Mouse (Mus musculus): ENCODE results near the gene Gcg. TPM values are rescaled to one million over a fixed set of nuclear protein-coding genes. Genes with fewer than 3 reads are reported as not detected.

Gcg gene
- total and polyA plus RNA-seq, 2 experiments from 2014 or later, result 0.33 to 1.2 TPM

DNA sequence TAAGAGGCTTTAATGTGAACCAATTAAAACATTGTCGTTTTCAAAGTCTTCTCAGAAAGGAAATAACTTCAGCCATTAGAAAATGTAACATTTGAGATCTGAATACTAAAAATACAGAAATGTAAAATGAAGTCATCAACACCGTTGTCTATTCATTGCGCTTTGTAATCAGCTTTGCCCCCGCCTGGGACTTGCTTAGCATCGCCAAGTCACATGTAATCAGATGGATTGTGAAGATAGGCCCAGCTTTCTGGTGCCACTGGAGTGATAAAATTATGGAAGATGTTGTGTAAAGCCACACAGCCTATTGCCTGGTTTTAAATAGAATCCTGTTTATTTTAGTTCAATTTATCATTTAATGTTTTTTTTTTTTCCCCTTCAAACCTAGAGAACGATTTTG lies 6.4 kb upstream of the Gcg start:
- peak; percentile 43; the same call in 1 of the 2 replicates for ATAC-seq

DNA sequence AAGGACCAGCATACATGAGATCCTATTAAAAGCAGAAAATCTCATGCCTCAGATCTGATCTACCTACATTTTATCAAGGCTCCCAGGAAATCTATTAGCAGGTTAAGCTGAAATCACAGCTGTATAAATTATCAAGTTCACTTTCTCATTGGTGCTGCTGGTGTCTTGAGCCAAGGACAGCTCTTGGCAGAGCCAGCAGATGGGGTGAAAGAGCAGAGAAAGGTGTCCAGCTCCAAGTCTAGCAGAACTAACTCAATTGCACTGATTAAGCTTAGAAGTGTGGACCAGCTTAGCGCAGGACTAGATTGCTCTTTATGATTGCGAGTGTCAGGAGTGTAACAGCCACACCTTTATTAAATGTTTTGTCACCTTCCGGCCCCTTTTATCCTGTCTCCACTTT lies 1.5 kb upstream of the Gcg start:
- no peak overlapping the region for H3K4me2 ChIP-seq (ENCODE audit: low read depth)
- DNase-seq, result no peak
- no peaks in the 10 kb centered on the region for H3K4me1 ChIP-seq (ENCODE audit: insufficient read depth)
- ATAC-seq, result no peak
- H3K9ac ChIP-seq, result no peak overlapping the region
- H3K27ac ChIP-seq (ENCODE audit: low read depth, low read length), result no peak overlapping the region
- no peaks in the 10 kb centered on the region for H3K9me3 ChIP-seq (ENCODE audit: low read length)
- no peak for TF ChIP-seq CTCF (IDR thresholded peaks at IDR 0.05; ENCODE audit: low read depth)
- H3K36me3 ChIP-seq (ENCODE audit: insufficient read depth), result no peaks in the 10 kb centered on the region
- WGBS, result 83% methylated on average over 3 of the region's 3 CpGs
- no peak overlapping the region for H3K4me3 ChIP-seq (ENCODE audit: low read depth, low read length)
- H3K27me3 ChIP-seq (ENCODE audit: insufficient read depth, low read length), result no peaks in the 10 kb centered on the region

More for the DNA sequence above, 6.4 kb upstream of the Gcg start:
- Histone ChIP-seq H3K4me1 (ENCODE audit: insufficient read depth) (no peaks in the 10 kb centered on the region), H3K27me3 (ENCODE audit: insufficient read depth, low read length) (no peaks in the 10 kb centered on the region), H3K4me2 (ENCODE audit: low read depth) (no peak overlapping the region), H3K9ac (no peak overlapping the region), H3K36me3 (ENCODE audit: insufficient read depth) (no peaks in the 10 kb centered on the region), H3K9me3 (ENCODE audit: low read length) (no peaks in the 10 kb centered on the region), H3K27ac (ENCODE audit: low read depth, low read length) (no peak overlapping the region), H3K4me3 (ENCODE audit: low read depth, low read length) (no peak overlapping the region)
- 68% methylated on average over 6 of the region's 6 CpGs for WGBS
- no peak for DNase-seq
- TF ChIP-seq CTCF (IDR thresholded peaks at IDR 0.05; ENCODE audit: low read depth), result no peak

DNA sequence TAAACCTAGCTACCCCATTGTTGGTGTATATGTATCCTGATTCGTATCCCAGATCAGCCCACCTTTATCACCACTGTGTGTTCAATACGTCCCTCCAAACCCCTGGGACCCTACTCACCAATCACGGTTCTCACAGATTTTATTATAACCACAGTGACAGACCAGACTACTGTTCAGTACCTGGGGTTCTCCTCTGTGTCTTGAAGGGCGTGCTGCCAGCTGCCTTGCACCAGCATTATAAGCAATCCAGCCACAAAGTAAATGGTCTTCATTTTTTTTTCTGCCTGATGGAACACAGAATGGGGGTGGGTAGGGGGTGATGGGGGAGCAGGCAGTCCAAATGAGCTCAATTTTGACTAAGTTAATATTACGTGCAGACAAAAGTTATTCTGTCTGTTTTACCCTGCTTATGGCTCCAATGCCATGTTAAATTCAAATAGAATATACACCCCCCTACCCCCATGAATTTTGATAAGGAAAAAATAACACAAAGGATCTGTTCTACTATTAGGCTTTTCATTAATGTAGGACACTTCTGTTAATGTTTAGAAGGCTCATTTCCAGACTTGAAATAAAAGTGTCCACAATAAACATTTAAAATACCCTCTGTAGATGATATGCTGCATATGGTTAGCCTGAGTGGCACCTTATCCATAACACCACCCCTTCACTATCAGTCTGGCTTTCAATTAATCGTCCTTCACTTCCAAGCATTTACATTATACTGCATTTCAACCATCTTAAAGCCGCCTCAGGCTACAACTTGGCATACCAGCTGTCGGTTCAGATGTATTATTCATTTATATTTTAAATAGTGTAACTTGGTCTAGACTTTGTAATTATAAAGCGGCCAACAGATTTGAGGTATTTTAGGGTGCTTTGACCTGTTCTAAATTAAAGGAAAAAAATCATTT lies 2.9 kb downstream of the Gcg start:
- Histone ChIP-seq H3K9ac (no peak overlapping the region), H3K27me3 (ENCODE audit: insufficient read depth, low read length) (no peaks in the 10 kb centered on the region), H3K4me3 (ENCODE audit: low read depth, low read length) (no peak overlapping the region), H3K4me2 (ENCODE audit: low read depth) (no peak overlapping the region), H3K9me3 (ENCODE audit: low read length) (no peaks in the 10 kb centered on the region), H3K27ac (ENCODE audit: low read depth, low read length) (no peak overlapping the region), H3K36me3 (ENCODE audit: insufficient read depth) (no peaks in the 10 kb centered on the region), H3K4me1 (ENCODE audit: insufficient read depth) (no peaks in the 10 kb centered on the region)
- no peak for TF ChIP-seq CTCF (IDR thresholded peaks at IDR 0.05; ENCODE audit: low read depth)
- 54% methylated on average over 9 of the region's 9 CpGs for WGBS
- ATAC-seq (no peak), DNase-seq (no peak)

DNA sequence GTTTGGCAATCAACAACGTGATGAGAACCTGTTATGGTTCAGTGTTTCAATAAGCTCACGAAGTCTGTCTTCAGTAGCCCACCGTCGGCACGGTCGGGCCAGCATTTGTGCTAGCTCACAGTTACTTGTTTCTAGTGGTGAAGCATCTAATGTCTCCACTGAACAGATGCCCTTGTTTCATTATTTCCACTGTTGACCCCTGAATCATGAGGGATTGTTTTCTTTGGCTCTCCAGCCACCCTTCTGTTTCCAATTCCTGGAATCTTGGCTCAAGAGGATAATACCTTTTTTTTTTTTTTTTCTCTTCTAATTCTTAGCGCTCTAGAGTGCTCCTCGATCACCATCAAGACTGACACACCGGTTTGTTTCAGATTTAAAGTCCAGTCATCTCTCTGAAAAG lies 13.9 kb downstream of the Gcg start:
- no peaks in the 10 kb centered on the region for H3K36me3 ChIP-seq (ENCODE audit: insufficient read depth)
- H3K4me1 ChIP-seq (ENCODE audit: insufficient read depth), result no peaks in the 10 kb centered on the region
- no peak overlapping the region for H3K27ac ChIP-seq (ENCODE audit: low read depth, low read length)
- no peak overlapping the region for H3K4me3 ChIP-seq (ENCODE audit: low read depth, low read length)
- WGBS, result 69% methylated on average over 9 of the region's 9 CpGs
- H3K27me3 ChIP-seq (ENCODE audit: insufficient read depth, low read length), result no peaks in the 10 kb centered on the region
- ATAC-seq (no peak), DNase-seq (no peak)
- H3K9ac ChIP-seq, result no peak overlapping the region
- H3K4me2 ChIP-seq (ENCODE audit: low read depth), result no peak overlapping the region
- TF ChIP-seq CTCF (IDR thresholded peaks at IDR 0.05; ENCODE audit: low read depth), result no peak
- H3K9me3 ChIP-seq (ENCODE audit: low read length), result no peaks in the 10 kb centered on the region

DNA sequence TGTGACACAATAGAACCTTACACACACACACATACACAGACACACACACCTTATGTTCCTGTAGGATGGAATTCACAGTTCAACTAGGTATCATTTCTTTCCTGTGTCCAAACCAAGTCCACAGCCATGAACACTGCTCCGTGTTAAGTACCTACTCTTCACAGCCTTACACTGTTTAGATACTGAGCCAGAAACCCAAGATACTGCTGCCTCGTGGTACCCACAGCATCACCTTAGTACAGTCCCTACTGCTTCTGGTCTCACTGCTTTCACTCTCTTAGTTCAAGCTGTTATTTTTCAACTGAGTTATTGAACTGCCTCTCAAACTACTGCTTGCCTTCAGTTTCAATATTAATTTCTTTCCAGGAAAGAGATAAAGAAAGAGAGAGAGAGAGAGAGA lies 20.2 kb downstream of the Gcg start:
- no peaks in the 10 kb centered on the region for H3K36me3 ChIP-seq (ENCODE audit: insufficient read depth)
- H3K27ac ChIP-seq (ENCODE audit: low read depth, low read length), result no peak overlapping the region
- TF ChIP-seq CTCF (IDR thresholded peaks at IDR 0.05; ENCODE audit: low read depth), result no peak
- no peaks in the 10 kb centered on the region for H3K9me3 ChIP-seq (ENCODE audit: low read length)
- DNase-seq, result no peak
- no peaks in the 10 kb centered on the region for H3K27me3 ChIP-seq (ENCODE audit: insufficient read depth, low read length)
- WGBS, result 85% methylated on average over 2 of the region's 2 CpGs
- no peak overlapping the region for H3K4me3 ChIP-seq (ENCODE audit: low read depth, low read length)
- peaks cover 5% of the 10 kb centered on the region; the same call in 1 of the 2 replicates for H3K4me1 ChIP-seq (ENCODE audit: insufficient read depth)
- no peak for ATAC-seq
- no peak overlapping the region for H3K9ac ChIP-seq
- H3K4me2 ChIP-seq (ENCODE audit: low read depth), result no peak overlapping the region

DNA sequence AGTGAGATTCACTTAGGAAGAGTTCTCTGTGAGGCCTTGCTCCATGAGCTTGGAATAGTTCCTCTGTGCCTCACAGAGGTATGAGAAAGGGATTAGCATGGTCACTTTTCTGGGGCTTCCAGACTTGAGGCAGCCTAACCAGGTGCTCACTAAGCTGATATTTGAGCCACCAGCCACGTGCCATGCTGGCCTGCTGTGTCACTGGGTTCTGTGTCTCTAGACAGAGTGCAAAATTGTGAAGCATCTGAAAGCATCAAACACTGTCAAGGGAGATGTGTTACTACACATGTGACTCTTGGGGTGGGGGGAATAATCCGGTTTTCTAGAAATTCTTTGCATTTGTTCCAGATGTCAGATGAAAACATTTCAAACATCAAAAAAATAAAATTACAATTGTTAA lies 21.3 kb downstream of the Gcg start:
- ATAC-seq (no peak), DNase-seq (no peak)
- Histone ChIP-seq H3K27ac (ENCODE audit: low read depth, low read length) (no peak overlapping the region), H3K9ac (no peak overlapping the region), H3K4me3 (ENCODE audit: low read depth, low read length) (no peak overlapping the region), H3K27me3 (ENCODE audit: insufficient read depth, low read length) (no peaks in the 10 kb centered on the region), H3K4me2 (ENCODE audit: low read depth) (no peak overlapping the region), H3K4me1 (ENCODE audit: insufficient read depth) (peaks cover 5% of the 10 kb centered on the region; the same call in 1 of the 2 replicates), H3K9me3 (ENCODE audit: low read length) (no peaks in the 10 kb centered on the region), H3K36me3 (ENCODE audit: insufficient read depth) (no peaks in the 10 kb centered on the region)
- no peak for TF ChIP-seq CTCF (IDR thresholded peaks at IDR 0.05; ENCODE audit: low read depth)
- 82% methylated on average over 2 of the region's 2 CpGs for WGBS

DNA sequence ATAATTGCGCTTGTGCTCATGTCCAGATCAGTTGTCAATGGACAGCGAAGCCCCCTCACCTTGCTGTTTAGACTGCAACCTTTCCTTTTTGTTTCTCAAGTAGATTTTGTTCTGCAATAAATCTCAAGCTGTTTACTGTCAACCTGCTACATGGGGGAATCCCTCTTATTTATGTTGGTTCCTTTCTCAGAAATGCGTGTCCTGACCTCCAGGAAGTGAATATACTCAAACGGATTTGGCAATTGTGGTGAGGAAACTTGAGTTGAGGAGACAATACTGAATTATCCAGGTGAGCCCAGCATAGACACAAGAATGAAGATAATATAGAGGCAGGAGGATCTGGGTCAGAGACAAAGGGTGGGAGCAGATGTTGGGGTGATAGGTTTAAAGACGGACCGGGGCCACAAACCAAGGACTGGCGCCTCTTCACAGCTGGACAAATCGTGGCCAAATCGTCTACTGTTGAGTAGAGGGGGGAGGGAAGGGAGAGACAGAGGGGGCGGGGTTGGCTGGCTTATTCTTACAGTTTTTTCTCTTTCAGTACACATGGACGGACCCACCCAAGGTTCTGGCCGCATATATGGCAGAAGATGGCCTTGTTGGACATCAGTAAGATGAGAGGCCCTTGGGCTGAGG lies 22.5 kb downstream of the Gcg start:
- ATAC-seq, result no peak
- H3K9me3 ChIP-seq (ENCODE audit: low read length), result no peaks in the 10 kb centered on the region
- no peaks in the 10 kb centered on the region for H3K36me3 ChIP-seq (ENCODE audit: insufficient read depth)
- 91% methylated on average over 12 of the region's 12 CpGs for WGBS
- H3K4me3 ChIP-seq (ENCODE audit: low read depth, low read length), result no peak overlapping the region
- TF ChIP-seq CTCF (IDR thresholded peaks at IDR 0.05; ENCODE audit: low read depth), result no peak
- no peaks in the 10 kb centered on the region for H3K27me3 ChIP-seq (ENCODE audit: insufficient read depth, low read length)
- H3K4me2 ChIP-seq (ENCODE audit: low read depth), result no peak overlapping the region
- H3K4me1 ChIP-seq (ENCODE audit: insufficient read depth), result peaks cover 5% of the 10 kb centered on the region; the same call in 1 of the 2 replicates
- no peak overlapping the region for H3K9ac ChIP-seq
- H3K27ac ChIP-seq (ENCODE audit: low read depth, low read length), result no peak overlapping the region
- DNase-seq, result no peak

All from forebrain, postnatal 0 days (tissue).